Mouse (Mus musculus) ovary, postnatal 14 days (tissue): ENCODE measurements at regions not wholly inside any gene's neighbourhood (a gene's known extent, or its start where the extent isn't known, plus 50 kb on each side); places are given as distances from the start of the nearest gene placed in this dataset.

Experiments used
- DNase-seq: peaks from one replicate; pipeline ENCODE4 v3.0.0; 2022; ENCODE audit warnings: low spot score

DNA sequence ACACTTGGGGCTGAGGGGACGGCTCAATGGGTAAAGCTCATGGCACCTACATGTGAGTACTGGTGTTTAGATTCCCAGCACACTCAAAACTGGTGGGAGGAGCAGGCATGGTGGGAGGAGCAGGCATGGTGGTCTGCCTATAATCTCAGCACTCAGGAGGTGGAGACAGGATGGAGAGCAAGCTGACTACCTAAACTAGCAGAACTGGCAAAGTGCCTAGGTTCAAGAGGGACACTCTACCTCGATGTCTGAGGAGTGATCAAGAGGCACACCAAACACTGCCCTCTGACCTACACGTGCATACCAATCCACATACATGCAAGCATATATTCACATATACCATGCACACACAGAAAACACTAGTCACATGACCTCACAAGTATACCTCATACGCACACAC lies 150.7 kb upstream of the Klf14 start:
- DNase-seq = no peak

GRCm38 (mm10) chr6:31112293-31113077 lies 153.6 kb upstream of the Klf14 start:
- no peak for DNase-seq

- no peak for DNase-seq
Observed at GRCm38 (mm10) chr6:31113558-31114326, 154.9 kb upstream of the Klf14 start.

DNA sequence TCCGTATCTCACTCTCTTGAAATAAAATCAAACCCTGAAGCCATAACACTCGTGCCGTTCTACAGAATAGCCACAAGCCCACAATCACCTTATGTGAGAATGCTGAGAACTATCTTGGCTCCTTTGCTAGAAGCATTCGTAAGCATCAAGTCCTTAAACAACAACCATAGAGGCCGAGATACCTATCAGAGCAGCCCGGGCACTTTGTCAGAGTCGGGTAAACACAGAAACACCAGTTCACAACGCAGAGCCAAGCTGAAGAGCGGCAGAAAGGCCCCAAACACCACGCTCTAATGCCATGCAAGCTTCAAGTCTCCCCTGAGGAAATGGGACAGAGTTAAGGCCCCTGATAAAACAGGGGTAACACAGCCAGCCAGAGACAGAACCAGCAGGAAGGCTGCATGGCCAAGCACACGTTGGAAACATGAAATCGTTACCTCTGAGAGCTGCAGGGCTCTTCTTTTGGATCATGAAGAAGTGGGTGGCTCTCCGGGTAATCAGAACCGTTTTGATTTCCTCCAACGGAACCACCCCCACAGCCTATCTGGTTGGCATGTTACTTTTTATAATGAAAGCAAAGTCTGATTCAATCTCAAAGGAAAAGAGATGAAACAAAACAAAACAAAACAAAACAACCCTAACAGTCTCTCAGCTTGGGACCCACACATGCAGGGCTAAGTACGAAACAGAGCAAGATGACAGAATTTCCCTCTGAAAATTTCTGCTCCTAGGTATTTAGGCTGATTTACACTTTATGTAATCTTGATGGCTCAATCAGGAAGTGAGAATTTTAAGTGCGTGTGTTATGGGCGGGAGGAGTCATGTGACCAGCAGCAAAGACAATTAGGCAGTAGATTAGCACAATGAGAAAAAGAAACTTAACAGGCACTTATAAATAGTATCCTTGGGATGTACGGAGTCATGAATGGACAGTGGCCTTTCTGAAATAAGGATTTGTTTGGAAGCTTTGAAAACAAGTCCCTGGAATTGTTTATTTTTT lies 155.8 kb upstream of the Klf14 start:
- no peak for DNase-seq

DNA sequence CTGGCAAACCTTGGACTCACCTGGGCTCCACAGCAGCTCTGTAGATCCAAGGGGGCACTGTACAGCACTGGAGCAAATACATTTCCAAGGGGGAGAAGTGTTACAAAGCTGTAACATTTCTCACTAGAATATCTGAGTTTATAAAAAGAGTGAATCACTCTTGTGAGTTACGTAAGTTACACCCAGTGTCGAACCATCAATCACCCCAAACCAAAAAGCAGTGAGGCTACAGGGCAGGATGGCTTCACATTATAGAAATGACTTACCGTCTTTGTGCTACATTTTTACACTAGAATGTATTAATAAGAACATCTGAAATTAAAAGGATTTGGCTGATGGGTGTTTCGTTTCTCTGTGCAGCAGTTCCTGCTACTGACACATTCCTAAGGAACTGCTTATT lies 156.7 kb upstream of the Klf14 start:
- DNase-seq = no peak

DNA sequence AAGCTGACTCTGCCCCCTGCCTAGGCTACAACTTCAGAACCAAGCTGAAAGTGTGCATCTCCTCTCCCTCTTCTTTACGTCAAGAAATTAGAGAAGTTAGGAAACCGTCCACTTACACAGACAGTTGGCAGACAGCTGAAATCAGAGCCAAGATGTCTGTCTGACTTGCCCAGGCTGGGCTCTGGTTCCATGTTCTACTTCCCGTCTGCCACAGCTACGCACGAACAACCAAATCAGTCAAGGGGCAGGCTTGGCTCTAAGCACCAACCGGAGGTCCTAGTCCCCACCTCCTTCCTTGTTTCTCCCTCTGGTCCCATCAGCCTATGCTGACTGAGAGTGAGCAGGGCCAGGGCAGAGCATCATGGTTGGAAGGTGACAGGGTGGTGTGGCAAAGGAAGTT lies 157.5 kb upstream of the Klf14 start:
- no peak for DNase-seq

DNA sequence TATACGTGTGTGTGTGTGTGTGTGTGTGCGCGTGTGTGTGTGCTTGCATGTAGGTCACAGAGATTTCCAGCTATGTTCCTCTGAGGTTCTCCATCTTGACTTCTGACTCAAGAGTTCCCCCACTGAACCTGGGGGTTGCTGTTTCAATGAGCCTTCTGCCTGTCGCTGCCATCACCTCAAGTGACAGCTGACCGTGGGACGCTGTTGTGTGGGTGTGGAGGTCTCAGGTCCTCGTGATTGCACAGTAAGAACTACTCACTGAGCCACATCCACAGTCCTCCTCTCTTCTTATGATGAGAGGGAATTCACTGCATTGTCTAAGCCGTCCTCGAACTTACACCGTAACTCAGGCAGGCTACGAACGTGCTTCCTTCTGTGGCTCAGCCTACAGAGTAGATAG lies 158.8 kb upstream of the Klf14 start:
- no peak for DNase-seq

- DNase-seq = no peak
Observed at GRCm38 (mm10) chr6:31121008-31121407, 162.1 kb upstream of the Klf14 start.

- DNase-seq = no peak
Observed at GRCm38 (mm10) chr6:31122895-31123294, 164.0 kb upstream of the Klf14 start.

DNA sequence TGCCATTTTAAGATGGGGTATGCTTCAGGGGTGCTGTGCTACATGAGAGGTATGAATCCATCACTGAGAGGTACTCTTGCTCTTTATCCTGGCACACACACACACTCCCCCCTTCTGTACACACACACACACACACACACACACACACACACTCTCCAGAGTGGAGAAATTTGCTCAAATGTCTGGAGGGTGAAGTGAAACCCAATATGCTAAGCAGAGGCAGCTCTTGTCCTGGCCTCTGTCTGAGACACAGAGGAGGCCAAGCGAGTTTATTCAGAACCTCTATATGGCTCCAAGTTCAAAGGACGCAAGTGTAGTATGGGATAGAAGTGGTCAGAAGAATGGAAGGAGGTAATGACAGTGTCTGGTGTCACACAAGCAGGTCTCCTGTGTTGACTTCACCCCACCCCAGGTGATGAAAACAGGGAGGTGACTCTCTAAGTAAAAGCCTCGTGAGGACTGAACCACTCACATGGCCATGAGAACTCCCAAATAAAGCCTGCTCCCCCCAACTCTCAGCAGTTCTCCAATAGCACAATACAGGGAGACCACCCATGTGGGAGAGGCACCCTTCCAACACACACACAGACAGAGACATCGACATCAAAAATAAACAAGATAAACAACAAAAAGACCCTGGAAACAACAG lies 164.6 kb upstream of the Klf14 start:
- no peak for DNase-seq

DNA sequence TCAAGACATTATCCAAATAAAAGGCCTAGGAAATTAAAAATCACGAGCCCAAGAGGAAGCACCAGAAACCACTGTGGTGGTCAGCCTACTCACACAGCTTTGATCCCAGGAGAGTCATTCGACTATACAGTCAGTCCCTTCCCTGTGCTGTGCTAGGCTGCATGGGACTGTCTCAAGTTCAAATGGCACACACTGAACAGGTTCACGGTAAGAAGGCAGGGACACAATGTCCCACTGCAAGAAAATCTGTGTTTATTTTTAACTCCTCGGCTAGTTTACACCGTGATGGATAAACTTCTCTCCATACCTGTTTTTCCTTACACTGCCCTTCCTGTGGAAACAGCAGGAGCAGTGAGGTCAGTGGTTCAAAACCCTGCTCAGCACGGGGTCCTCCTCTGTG lies 165.2 kb upstream of the Klf14 start:
- DNase-seq = no peak

DNA sequence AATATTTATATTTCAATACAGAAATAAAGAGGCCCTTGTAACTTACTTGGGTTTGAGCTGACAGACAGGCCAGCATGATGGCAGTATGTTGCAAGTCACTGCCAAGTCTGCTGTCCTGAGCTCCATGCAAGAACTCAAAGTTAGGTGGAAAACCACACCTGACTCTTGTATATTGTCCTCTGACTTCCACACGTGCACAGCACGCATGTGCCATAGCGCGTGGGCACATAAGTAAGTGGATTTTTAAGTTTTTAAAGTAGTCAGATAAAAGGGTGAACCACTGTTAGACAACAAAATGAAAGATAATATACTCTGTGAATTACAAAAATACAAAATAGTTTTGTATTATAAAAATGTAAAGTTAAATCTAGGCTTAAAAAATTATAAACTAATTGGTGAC lies 166.0 kb upstream of the Klf14 start:
- DNase-seq = no peak

- no peak for DNase-seq
Observed at GRCm38 (mm10) chr6:31125328-31126118, 166.6 kb upstream of the Klf14 start.

DNA sequence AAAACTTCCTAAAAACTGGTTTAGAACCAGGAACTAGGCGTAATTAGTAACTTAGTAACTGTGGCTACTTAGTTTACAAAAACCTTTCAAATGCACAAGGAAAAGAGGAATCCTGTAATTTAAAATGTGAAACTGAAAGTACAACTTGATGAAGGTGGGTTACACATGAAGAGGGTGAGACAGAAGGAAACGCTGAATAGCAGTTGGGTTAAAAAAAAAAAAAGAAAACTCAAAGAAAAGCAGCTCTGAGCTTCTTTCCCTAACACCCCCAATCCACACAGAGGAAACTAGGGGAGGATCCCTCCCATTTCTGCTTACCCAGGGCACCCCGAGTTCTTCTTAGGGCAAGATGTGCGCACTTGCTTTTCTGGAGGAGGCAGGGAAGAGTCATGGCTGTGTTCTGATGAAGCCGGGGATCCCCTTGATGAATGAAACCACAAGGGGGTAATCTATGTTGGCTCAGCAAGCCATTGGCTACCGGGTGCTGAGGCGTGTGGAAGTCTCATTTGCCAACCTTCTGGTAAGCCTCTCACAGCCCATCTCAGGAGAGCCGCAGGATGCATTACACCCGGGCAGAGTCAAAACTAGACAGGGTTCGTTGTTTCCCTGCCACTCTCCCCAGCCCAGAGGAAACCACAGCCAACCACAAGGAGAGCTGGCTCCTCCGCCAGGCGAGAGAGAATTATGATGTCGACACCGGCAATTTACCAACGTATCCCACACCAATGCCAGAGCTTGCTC lies 167.4 kb upstream of the Klf14 start:
- DNase-seq = no peak

DNA sequence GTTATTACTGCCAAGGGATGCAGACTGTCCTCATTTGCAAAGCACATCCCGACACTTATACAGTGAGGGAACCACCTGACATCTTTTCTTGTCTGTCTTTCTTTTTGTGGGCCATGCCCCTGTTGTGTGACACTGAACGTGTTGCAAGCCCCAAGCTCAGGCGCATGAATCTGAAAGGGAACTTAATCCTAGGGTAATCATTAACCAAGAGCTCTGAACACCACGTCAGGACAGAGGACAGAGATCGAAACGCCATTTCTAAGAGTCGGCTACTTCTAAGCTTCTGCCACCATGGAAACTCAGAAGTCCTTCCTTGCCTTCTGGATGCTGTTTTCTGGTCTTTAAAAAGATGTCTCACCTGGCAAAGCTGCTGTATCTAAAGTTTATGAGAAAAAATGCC lies 170.3 kb upstream of the Klf14 start:
- no peak for DNase-seq

GRCm38 (mm10) chr6:31129987-31130386 lies 171.1 kb upstream of the Klf14 start:
- DNase-seq = no peak

DNA sequence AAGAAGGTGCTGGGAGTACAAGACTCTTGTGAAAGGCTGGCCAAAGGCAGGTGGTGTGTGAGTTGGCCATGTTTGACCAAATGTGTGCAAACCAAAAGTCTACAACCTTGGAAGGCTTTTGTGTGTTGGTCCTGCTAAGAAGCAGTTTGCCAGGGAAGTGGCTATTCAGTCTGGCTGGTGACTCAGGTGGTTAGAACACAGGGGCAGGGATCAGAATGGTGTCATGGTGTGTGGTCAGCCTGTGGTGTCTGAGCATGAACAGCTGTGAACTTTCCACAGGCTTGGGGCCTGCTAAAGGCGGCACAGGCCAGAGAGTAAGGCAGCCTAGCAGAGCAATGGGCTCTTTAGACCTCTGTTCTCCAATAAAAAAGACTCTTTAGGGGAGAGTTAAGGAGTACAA lies 171.6 kb upstream of the Klf14 start:
- no peak for DNase-seq

- DNase-seq = no peak
Observed at GRCm38 (mm10) chr6:31131716-31132115, 172.8 kb upstream of the Klf14 start.

DNA sequence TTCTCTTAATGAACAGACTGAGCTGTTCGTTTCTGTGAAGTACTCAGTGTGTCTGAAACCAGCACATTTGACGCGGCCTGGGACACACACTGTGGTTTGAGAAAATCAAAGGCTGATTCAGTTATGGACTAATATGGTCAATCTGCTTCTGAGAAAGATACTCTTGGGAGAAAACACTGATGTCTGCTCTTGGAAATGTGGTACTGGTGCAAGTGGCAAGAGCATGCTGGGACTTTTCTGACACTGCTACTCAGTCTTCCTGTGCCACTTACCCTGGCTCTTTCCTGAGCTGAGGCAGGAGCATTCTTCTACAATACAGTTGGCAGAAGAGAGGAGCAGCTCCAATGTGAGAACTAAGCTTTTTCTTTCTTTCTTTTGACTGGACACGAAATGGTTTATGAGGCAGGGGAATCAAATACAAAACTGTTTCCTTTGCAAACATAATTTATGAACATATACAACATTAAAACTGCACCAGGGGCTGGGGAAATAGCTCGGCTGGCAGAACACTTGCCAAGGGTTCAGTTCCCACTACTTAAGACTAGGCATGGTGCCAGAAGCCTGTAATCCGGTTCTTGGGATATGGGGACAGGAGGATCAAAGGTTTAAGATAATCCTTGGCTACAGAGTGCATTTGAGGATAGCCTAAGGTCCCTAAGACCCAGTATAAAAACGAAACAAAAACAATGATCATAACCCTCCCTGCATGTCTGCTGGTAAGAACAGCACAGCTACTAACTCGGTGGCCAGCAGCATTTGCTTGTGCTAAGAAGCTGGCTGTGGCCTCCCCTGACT lies 173.7 kb upstream of the Klf14 start:
- DNase-seq = no peak
